Mouse (Mus musculus) small intestine, adult 2 months (tissue): ENCODE measurements around the gene Rgma. TPM values are rescaled to one million over a fixed set of nuclear protein-coding genes. Genes with fewer than 3 reads are reported as not detected.

Source experiments
- H3K27ac ChIP-seq: fragments of 200-500 bp; 2 replicates; pipeline ENCODE4 v1.5.1; 2012; ENCODE audit warnings: low read depth, low read length, control low read depth, inconsistent platforms; ENCODE audit not compliant: insufficient read depth
- H3K27me3 ChIP-seq: fragments of 200-500 bp; 2 replicates; pipeline ENCODE4 v1.6.1; 2012; ENCODE audit warnings: mild to moderate bottlenecking, moderate library complexity, low read length, inconsistent platforms; ENCODE audit not compliant: control insufficient read depth, insufficient read depth
- H3K36me3 ChIP-seq: fragments of 200-500 bp; 2 replicates; pipeline ENCODE4 v1.6.1; 2012; ENCODE audit warnings: mild to moderate bottlenecking, low read length, control low read depth, inconsistent platforms; ENCODE audit not compliant: control insufficient read depth, insufficient read depth
- H3K4me1 ChIP-seq: fragments of 200-500 bp; 2 replicates; pipeline ENCODE4 v1.6.1; 2012; ENCODE audit warnings: low read length, inconsistent platforms, mixed read lengths; ENCODE audit not compliant: control insufficient read depth, insufficient read depth, insufficient read length
- H3K4me3 ChIP-seq: fragments of 200-500 bp; 2 replicates; pipeline ENCODE4 v1.5.1; 2012; ENCODE audit warnings: low read depth, mild to moderate bottlenecking, control low read depth, inconsistent platforms, low read length, moderate library complexity
- CTCF ChIP-seq: fragments of 200-500 bp; IDR thresholded peaks from 2 replicates; pipeline ENCODE4 v1.5.1; 2012; ENCODE audit warnings: low read depth, mild to moderate bottlenecking, control low read depth, inconsistent platforms, low read length, moderate library complexity, mixed read lengths; ENCODE audit not compliant: insufficient replicate concordance, insufficient read length; ENCODE audit errors: extremely low read depth
- POLR2A ChIP-seq: fragments of 200-500 bp; IDR thresholded peaks from 2 replicates; pipeline ENCODE4 v1.6.1; 2012; ENCODE audit warnings: low read depth, mild to moderate bottlenecking, control low read depth, inconsistent platforms, low read length, moderate library complexity
- WGBS: fragments of 180-500 bp; shearing (Covaris S2); methylation state at CpG from one replicate; pipeline ENCODE4 v1.1.7; 2018; 5-methylcytosine and 5-hydroxymethylcytosine counted together
- polyA plus RNA-seq: library from polyadenylated mRNA; depleted of rRNA; stranded (reverse); fragments of >200 nt; gene quantifications from 2 replicates; pipeline ENCODE4 v1.2.3, GENCODE M21; 2012; rRNA removed

Gene Rgma
- polyA plus RNA-seq, 1 experiment, result 11.1 TPM

DNA sequence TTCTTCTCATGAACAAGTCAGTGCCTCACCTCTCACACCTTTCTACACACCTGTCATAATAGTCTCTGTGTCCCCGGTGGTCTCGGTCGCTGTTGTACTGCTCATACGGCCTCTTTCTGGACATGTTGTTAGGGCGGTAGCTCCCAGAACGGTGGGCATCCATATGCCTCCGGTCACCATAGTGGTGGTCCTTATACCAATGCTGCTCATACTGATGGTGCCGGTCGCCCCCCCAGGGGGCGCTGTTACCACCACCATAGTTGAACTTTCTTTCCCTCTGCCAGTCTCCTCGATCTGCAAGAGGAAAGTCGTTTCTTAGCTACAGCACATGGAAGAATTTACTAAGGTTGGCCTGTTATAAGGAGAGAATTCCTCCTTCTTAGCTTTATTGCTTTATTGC is 60.4 kb downstream of the Rgma start:
- no peak overlapping the region for H3K27ac ChIP-seq
- 76% methylated on average over 12 of the region's 12 CpGs for WGBS
- H3K36me3 ChIP-seq, result peaks cover 57% of the 10 kb centered on the region
- H3K4me1 ChIP-seq, result no peaks in the 10 kb centered on the region
- H3K27me3 ChIP-seq, result no peaks in the 10 kb centered on the region
- H3K4me3 ChIP-seq, result no peak overlapping the region
- TF ChIP-seq POLR2A (no peak), CTCF (peak; percentile 49; the same call in 1 of the 2 replicates)

DNA sequence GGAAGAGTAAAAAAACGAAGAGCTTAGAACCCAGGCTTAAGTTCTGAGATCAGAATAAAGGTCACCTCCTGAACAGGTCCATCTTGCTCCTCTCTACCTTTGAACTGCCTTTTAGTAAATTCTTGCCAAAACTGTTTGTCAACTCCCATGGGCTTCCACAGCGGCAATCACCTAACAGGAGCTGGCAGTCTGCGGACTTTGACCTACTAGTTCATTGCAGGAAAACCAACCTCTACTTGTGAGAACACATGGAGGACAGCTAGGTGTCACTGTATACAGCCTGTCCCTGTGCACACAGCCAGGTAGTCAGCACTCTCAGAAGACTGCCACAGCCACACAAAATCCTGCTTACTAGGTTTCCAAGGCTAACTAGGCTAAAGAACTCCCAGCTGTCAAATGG is 66.5 kb downstream of the Rgma start:
- no peak for TF ChIP-seq POLR2A
- TF ChIP-seq CTCF, result no peak
- peaks cover 80% of the 10 kb centered on the region for H3K36me3 ChIP-seq
- no peak overlapping the region for H3K4me3 ChIP-seq
- WGBS, result 52% methylated on average over 3 of the region's 3 CpGs
- H3K27me3 ChIP-seq, result no peaks in the 10 kb centered on the region
- H3K4me1 ChIP-seq, result no peaks in the 10 kb centered on the region
- no peak overlapping the region for H3K27ac ChIP-seq

DNA sequence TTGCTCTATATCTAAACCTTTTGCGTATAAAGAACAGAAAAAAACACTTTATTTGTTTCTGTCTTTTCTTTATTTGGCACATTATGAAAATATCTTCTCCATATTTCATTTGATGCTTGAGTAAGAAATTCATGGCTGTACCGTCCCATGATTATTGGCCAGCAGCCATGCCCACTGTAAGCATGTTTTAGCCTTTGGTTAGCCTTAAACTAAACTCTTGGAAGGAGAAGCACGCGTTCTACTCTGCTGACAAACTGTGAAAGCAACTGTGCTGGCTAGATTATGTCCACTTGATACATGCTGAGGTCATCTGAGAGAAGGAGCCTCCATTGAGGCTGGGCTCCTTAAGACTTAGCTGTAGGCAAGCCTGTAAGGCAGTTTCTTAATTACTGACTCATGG is 66.9 kb downstream of the Rgma start:
- Histone ChIP-seq H3K36me3 (peaks cover 81% of the 10 kb centered on the region), H3K27me3 (no peaks in the 10 kb centered on the region), H3K27ac (no peak overlapping the region), H3K4me3 (no peak overlapping the region), H3K4me1 (no peaks in the 10 kb centered on the region)
- WGBS, result 87% methylated on average over 4 of the region's 4 CpGs
- no peak for TF ChIP-seq POLR2A
- TF ChIP-seq CTCF, result no peak

DNA sequence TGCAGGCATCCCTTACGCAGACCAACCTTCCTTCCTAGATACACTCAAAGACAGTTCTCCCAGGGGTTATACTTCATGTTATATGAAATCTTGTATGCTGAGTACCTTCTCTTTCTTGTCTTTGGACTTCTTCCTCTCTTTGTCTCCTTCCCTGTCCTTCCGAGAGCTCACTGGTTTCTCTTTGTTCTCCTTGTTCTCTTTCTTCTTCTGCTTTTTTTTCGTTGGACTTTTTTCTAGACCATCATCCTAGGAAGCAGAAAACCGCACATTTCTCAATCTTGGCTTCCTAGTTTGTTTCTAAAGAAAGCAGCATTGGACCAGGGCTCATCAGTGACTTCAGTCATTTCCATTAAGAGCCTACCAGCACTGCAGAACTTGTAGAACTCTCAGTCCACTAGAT is 76.3 kb downstream of the Rgma start:
- peaks cover 84% of the 10 kb centered on the region for H3K36me3 ChIP-seq
- H3K27me3 ChIP-seq, result no peaks in the 10 kb centered on the region
- no peak overlapping the region for H3K4me3 ChIP-seq
- H3K27ac ChIP-seq, result no peak overlapping the region
- H3K4me1 ChIP-seq, result no peaks in the 10 kb centered on the region; the same call in 1 of the 2 replicates
- WGBS, result 93% methylated on average over 4 of the region's 4 CpGs
- TF ChIP-seq POLR2A (no peak), CTCF (no peak)

DNA sequence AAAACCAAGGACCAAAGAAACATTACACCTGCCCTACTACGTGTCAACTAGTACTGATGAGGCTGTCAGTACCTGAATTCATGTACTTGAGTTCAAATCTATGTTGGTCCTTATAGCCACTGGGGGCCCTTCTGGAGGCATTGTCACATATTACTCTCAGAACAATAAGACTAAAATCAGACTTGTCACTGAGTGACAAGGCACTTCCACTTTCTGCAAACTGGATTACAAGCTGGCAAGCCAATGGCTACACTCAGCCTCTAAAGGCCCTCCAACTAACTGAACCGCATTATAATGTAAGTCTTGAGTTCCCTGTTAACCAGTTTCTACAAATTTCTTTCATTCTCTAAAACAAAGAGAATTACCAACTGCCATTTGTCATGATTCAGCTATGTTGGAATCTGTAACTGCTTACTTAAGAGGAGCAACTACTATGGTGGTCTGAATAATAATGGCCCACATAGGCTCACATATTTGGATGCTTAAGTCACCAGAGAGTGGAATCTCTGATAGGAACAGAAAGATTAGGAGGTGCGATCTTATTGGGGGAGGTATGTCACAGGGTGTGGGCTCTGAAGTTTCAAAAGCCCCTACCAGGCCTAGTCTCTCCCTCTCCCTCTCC is 77.0 kb downstream of the Rgma start:
- Histone ChIP-seq H3K27ac (no peak overlapping the region), H3K27me3 (no peaks in the 10 kb centered on the region), H3K36me3 (peaks cover 85% of the 10 kb centered on the region), H3K4me3 (no peak overlapping the region), H3K4me1 (no peaks in the 10 kb centered on the region; the same call in 1 of the 2 replicates)
- WGBS, result 93% methylated on average over 3 of the region's 3 CpGs
- no peak for TF ChIP-seq CTCF
- TF ChIP-seq POLR2A, result no peak

DNA sequence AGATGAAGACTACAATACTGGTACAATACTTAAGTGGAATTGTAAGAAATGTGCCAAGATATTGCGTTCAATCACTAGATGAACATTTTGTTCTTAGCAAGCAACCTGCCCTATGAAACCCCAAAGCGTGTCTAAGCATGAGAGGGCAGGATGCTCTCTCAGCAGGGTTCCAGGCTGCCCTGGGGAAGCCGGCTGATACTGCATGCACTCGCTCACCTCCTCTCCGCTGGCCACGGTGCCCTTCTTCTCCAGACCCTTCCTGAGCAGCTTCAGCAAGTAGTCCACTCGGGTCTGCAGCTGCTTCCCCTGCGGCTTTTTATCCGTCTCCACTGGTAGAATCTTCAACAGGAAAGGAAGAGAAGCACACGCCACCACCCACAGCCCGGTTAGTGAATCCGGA is 78.8 kb downstream of the Rgma start:
- no peak for TF ChIP-seq CTCF
- no peak for TF ChIP-seq POLR2A
- 93% methylated on average over 12 of the region's 12 CpGs for WGBS
- no peak overlapping the region for H3K27ac ChIP-seq
- peaks cover 83% of the 10 kb centered on the region for H3K36me3 ChIP-seq
- no peaks in the 10 kb centered on the region; the same call in 1 of the 2 replicates for H3K4me1 ChIP-seq
- no peaks in the 10 kb centered on the region for H3K27me3 ChIP-seq
- no peak overlapping the region for H3K4me3 ChIP-seq

DNA sequence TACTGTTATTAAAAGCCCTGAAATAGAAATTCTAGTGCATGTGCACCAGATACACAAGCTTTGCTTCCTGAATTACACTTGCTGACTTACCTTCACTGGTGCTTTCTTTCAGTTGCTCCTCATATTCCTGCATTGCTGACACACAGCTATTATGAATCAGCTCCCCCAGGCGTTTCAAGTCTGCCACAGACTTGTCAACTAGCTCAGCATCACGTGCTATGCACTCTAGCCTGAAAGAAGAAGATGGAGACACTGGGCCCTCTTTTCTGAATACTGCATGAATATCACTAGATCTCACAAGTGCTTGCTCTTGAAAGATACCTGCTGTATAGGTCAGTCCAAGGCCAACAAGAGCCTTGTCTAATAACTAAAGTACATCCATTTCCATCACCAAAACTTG is 88.2 kb downstream of the Rgma start:
- H3K4me1 ChIP-seq, result no peaks in the 10 kb centered on the region
- no peaks in the 10 kb centered on the region for H3K27me3 ChIP-seq
- 91% methylated on average over 2 of the region's 2 CpGs for WGBS
- H3K4me3 ChIP-seq, result no peak overlapping the region
- no peak overlapping the region for H3K27ac ChIP-seq
- no peak for TF ChIP-seq CTCF
- no peak for TF ChIP-seq POLR2A
- peaks cover 78% of the 10 kb centered on the region for H3K36me3 ChIP-seq

DNA sequence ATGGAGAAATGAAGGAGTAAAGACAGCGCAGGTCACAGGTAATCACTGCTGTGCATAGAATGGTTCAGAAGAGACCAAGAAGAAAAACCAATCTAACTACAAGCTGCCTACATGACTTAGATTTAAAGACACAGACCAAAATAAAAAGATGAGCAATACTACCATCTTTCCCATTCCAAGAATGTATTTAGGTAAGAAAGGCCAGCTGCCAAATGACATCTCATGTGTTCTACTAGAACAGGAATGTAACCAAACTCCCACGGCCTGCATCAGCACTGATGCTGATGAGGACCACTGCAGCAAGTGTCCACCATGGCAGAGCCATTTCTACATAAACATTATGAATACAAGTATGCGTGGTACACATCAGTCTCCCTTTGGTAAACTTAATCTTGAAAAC is 92.4 kb downstream of the Rgma start:
- H3K36me3 ChIP-seq, result peaks cover 78% of the 10 kb centered on the region
- H3K27ac ChIP-seq, result no peak overlapping the region
- no peaks in the 10 kb centered on the region for H3K27me3 ChIP-seq
- H3K4me3 ChIP-seq, result no peak overlapping the region
- no peak for TF ChIP-seq POLR2A
- TF ChIP-seq CTCF, result no peak
- 96% methylated on average over 3 of the region's 3 CpGs for WGBS
- no peaks in the 10 kb centered on the region for H3K4me1 ChIP-seq

Other genes with a start within 250 kb of the Rgma start
- gene Chd2, start 166.3 kb downstream of the Rgma start, polyA plus RNA-seq, result 12.3 and 28.0 TPM in 2 replicates